Mouse (Mus musculus) right cerebral cortex, postnatal 14 days (tissue): ENCODE data around the gene Hspb1.

ENCODE experiments used
- DNase-seq: peaks from one replicate; pipeline ENCODE4 v3.0.0; 2022

Hspb1 gene

DNA sequence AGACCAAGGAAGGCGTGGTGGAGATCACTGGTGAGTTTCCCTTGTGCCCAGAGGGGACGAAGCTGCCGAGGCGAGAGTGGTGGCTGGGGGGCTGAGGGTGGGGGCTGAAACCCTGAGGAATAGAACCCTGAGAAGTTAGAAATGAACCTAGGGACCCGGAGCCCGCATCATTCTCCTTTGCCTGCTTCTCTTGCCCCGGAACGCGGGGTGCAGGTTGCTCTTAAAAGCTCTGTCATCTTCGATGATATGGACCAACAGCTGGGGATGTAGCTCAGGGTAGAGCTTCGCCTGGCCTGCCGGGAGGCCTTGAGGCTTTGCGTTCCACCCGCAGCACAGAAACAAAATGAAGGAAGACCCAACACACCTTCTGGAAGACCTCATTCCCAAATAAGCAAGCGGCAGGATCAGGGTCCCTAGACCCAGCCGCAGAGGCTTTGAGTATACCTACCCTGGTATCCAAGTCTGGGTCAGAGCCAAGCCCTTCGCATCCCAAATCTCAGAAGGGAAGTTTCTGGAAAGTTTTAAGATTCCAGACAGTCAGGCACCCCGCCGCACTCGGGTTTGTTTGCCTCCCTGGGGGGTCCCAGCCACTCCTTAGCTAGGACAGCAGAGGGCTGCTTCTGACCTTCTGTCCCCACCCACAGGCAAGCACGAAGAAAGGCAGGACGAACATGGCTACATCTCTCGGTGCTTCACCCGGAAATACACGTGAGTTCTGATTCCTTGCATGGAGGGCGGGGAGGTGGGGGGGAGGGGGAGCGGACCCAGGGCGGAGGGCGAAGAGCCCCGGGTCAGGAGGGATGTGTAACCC is 891 bp downstream of the Hspb1 start:
- no peak for DNase-seq

DNA sequence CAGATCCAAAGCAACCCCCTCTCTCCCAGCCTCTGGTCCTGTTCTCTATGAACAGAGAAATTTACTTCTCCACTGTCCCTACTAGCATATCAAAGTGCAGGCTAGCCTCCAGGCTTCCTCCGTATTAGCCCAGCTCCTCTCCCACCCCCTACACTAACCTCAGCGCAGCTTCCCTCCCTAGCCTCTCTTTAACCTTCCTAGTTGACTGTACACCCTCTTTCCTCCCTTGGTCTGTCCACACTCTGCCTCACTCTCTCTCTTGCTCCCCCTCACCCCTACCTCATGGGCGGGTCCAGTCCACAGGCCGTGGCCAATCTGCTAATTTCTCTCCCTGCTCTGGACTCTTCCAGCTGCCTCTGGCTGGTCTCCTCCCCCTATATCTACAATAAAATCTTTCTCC is 2.6 kb downstream of the Hspb1 start:
- no peak for DNase-seq

DNA sequence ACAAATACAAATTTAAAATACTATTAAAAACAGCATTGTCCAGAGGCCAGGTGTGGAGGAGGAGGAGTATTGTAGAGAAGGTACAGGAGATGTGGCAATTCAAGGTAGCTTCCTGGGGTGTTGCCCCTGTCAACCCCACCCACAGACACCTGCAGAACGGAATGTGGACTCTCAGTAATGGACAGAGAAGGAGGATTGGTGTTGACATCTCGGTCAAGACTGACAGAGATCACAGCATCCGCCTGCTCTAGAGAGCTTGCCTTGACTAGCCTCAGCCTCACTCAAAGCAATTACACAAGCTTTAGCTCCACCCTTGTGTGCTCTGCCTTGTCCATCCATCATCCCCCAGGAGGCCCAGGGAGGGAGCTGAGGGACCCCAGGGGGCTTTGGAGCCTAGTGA is 3.2 kb downstream of the Hspb1 start:
- no peak for DNase-seq

DNA sequence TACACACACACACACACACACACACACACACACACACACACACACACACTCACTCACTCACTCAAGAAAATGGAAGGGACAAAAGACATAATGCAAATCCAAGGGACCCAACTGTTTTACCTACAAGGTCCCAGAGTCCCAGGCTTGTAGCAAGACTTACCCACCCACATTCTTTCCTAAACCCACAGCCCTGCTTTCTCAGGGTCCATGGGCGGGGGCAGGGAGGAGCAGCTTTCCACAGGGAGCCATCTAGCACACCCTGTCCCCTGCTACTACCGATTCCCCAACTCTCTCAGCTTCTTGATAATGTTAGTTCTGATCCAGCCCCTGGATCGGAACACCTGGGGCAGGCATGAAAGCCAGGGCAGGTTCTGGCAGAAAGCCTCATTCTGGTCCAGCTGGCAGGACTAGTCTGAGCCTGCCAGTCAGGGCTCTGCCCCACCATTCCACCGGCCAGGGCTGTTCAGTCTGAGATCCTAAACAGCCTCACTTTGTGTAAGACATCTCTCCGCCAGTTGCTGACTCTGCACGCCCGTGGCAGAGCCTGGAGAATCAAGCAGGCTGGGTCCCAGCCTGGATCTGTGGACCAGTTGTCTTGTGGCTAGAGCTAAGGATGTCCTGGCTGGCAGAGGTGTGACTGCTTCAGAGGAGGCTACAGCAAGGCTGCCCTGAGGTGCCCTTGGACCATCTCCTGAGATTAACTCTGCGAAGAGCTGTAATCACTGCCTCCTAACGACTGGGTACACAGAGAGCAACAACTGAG is 5.1 kb downstream of the Hspb1 start:
- DNase-seq, result no peak

DNA sequence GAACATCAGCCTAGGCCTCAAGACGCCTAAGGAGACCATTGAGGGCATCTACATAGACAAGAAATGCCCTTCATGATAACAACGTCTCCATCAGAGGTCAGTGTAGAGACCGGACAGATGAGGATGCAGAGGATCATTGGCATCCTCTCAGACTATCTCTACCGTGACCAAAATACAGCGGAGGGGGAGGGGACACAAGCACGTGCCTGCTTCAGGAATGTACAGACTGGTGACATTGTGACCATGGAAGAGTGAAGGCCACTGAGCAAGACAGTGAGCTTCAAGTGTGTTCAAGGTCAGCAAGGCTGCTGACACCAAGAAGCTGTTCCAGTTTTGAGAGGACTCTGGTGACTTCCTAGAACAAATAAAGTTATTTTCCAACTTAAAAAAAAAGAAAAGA is 7.2 kb downstream of the Hspb1 start:
- no peak for DNase-seq

DNA sequence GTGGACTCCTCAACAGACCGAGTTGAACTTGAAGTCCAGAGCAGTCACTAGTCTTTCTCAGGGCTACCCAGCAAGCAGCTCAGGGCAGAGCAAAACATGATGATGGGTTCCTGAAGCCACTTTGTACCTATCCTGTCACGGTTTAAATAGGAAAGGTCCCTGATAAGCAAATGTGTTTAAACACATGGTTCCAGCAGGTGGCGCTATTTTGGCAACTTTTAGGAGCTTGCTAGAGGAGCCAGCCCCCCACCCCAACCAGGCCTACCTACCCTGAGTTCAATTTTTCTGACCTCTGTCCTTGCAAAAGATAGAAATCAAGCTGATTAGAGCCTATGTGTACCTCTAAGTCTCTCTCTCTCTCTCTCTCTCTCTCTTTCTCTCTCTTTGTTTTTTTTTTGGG is 10.3 kb downstream of the Hspb1 start:
- DNase-seq, result peak; percentile 64

DNA sequence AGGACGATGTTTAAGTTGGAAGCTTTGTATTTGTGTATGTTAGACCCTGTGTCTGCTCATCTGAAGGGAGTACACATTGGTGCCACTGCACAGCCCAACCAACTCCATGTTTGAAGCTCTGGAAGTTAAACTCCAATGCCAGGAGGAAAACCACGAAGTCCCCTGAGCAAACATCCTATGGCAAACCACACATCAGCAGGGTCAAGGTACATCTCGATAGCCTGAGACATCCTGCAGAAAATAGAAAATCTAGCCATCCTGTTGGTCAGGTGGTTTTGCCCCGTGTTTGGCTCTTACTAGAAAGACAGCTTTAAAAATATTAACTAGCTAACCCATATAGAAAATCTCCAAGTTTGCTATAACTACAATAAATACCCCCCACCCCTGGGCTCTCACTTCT is 11.3 kb downstream of the Hspb1 start:
- no peak for DNase-seq

DNA sequence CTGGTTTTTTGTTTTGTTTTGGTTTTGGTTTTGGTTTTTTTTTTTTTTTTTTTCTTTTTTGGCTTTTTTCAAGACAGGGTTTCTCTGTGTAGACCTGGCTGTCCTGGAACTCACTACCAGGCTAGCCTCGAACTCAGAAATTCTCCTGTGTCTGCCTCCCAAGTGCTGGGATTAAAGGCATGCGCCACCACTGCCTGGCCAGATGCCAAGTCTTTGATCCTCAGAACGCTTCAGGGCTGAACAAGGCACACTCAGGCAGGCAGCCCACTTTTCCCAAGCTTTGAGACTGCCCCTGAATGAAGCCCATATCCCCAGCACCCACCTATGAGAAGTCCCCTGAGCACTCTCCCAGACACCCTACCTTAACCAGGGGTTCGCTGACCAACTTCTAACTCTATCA is 12.1 kb downstream of the Hspb1 start:
- no peak for DNase-seq

DNA sequence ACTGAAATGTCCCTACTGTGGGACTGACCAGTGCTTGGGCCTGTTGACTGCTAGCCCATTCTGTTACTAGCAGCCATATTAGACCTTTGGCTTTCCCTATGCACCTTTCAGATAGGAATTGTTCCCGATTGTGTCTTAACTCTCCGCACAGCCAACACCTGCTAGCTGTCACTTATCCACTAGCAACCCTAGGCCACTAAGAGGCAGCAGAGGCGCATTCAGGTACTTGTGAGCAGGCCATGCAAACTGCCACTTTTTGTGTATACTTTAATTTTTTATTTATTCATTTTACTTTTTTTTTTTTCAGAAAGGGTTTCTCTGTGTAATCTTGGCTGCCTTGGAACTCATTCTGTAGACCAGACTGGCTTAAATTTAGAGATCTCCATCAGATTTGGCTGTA is 13.0 kb downstream of the Hspb1 start:
- DNase-seq, result no peak

DNA sequence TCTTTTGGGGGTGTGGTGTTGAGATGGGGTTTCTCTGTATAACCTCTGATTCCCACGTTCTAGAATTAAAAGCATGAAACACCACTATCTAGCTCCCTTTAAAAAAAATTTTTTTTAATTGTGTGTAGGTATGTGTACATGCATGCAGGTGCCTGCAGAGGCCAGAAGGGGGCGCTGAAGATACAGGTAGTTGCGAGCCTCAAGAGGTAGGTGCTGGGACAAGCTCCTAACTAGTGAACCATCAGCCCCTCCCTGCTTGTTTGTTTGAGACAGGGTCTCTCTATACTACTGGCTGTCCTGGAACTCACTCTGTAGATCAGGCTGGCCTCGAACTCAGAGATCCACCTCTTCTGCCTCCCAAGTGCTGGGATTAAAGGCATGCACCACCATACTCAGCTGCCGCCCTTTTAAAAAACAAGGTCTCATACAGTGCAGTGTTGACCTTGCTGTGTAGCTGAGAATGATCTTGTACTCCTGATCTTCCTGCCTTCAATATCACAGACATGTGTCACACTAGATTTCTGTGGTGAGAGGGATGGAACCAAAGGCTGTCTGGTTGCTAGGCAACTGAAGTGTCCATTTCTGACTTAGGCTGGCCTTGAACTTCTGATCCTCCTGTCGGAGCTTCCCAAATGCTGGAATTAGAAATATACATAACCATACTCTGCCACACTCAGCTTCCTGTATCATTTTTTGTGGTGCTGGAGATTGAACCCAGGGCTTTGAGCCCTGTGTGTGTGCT is 13.8 kb downstream of the Hspb1 start:
- DNase-seq, result no peak

DNA sequence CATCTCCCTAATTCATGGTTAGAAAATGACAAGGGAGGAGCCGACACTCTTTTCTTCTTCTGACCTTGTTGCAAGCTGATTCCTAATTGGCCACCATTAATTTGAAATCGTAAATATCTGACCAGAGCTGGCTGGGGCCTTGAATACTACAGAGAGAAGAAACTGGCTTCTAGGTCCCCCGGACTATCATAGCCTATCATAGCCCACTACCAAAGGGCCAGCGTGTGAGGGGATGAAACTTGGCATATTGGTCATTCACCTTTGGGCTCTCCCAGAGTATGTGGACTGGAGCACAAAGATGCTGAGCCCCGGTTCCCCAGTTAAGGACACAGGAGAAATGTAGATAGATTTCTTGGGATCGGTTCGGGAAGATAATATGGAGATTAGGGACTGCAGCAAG is 15.3 kb downstream of the Hspb1 start:
- DNase-seq, result no peak

DNA sequence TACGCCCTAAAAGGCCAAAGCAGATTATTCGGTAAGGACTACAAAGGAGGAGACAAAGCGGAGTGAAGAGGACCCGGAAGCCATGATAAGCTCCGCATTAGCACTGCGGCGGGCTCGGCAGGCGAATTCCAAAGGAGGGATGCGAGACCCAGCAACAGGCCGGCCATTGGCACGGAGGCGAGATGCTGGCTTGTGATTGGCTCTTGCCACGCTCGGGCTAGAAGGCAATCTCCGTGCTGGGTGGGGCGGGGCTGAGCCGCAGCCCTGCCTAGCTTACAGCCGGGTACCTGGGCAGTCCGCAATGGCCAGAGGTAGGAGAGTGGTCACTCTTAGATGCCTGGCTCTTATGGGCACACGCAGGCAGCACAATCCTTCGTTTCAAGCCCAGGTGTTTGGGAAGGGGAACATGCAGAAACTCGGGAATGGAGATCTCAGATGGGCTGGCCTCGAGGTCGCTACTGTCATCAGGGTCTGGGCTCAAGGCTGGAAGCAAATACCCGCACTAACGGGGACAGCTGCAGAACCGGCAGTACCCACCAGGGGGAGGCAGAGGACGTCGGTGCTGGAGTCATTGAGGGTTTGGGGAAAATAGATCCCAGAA is 15.9 kb downstream of the Hspb1 start:
- DNase-seq, result peak; percentile 90

DNA sequence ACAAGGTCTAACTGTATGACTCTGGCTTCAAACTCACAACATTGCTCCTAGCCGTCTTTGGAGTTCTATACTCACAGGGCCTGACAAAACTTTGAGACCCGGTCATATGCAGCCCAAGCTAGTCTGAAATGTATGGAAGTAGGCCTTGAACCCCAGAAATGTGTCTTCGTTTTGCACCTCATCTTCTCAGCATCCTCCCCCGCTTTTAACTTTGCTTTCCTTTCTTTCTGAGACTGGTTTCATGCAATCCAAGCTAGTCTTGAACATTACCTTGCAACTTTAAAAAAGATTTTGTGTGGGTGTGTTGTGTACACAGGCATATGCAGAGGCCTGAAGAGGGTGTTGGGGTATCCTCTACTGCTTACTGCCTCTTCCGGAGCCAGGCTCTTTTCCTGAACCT is 16.5 kb downstream of the Hspb1 start:
- DNase-seq, result no peak

DNA sequence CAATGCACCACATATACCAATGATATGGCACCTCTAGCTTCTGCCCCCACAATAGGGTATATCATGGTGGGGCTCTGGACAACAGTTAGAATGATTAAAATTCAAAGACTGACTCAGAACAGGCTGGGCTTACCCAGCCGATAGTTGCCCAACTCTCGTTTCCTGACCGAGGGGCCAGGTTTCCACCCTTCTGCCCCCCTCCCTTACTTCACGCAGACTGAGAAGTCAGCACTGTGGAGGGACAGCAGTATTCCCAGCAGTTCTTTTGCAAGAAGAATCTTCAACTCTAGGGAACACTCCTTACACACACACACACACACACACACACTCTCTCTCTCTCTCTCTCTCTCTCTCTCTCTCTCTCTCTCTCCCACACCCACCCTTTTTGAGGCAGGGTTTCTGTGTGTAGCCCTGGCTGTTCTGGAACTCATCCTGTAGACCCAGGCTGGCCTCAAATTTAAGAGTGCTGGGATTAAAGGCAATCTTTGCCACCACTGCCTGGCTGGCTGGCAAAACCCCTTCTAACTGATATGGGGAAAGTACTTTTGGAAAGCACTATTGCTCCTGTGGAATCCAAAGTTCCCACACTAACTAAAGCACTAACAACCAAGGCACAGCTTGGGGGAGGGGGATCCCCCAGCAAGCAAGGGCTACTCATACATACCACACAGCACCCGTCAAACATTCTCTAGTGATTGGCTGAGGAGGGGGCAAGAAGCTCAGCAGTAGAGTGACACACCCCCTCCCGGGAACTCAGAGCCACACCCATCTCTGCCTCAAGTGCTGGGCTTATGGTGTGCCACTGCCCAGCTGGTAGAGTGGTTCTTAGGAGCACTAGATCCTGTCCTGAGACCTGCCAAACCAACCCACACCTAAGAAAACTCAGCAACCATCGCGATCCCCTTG is 17.9 kb downstream of the Hspb1 start:
- no peak for DNase-seq

DNA sequence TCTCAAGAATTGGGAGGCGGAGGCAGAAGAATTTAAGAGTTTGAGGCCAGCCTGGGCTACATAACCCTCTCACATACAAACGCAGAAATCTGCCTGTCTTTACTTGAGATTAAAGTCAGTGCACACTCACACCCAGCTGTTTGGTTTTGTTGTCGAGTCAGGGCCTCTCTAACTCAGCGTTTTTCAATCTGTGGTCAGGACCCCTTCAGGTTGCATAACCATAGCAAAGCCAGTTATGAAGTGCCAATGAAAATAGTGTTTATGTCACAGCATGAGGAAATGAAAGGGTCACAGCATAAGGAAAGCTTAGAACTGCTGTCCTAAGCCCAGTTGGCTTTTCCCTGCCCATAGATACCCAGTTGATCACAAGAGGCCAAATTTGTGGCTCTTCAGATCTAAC is 19.1 kb downstream of the Hspb1 start:
- no peak for DNase-seq

DNA sequence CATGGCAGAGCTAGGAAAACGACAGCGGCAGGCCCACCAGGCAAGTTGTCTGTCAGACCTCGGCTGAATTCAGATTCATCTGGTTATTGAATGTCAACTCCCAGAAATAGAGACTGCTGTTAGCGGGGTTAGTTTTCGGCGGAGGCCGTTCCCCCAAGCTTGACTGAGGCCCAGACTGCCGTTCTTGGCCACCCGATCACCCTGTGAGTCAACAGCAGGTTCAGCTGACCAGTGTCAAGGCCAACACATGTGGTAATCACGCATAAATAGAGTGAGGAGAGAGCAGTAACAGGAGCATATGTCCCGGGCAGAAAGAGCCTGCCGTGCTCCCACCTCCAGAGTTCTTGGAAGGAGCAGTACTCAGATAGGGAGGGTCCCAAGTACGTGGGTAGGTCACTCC is 19.5 kb downstream of the Hspb1 start:
- no peak for DNase-seq

DNA sequence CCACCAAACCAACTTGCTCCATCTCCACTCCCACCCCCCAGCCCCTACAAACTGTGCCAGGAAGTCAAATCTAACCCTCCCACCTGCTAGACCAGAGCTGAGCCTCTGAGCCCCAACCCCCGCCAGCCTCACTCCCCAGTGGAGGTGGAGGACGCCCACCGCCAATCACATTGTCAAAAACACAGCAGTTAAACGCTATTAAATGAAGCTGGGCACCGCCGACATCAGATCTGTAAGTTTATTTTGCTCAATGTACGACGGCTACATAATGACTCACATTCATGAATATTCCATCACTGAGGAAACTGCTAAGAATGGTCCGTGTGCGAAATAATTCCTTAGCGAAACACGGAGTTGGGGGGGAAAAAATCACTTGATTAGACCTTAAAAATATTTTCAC is 20.5 kb downstream of the Hspb1 start:
- no peak for DNase-seq

DNA sequence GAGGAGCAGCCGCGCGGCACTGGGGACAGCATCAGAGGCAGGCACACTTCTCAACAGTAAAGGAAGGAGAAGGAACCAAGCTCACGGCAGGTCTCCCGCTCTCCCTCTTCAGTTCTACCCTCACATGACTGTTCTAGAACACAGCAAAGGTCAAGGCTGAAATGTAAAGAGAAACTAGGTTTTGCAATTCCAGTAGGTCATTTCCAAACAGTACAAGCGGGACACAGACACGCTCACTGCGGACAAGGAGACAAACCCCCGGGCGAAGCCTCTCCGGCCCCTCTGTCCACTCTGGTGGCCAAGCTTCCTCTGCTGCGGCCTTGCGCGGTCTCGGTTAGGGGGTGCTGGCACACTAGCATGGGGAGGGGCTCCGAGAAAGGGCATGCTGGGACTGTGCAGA is 21.3 kb downstream of the Hspb1 start:
- DNase-seq, result no peak

DNA sequence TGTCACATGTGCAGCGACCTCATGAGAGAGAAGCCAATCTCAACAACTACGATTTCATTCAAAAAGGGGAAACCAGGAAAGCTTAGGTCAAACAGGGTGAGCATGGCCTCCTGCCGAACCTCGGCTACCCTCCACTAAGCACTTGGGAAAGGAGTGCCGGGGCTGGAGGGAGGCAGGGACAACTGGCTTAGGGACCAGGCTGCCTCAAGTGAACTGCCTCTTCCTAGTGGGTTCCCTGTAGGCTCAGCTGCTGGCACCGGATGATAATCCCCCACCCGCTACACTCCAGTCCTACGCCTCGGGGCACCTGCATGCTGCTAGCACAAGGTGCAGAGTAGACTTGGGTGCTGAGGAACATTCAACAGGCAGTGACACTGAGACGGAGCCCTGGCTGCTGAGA is 21.9 kb downstream of the Hspb1 start:
- DNase-seq, result no peak

DNA sequence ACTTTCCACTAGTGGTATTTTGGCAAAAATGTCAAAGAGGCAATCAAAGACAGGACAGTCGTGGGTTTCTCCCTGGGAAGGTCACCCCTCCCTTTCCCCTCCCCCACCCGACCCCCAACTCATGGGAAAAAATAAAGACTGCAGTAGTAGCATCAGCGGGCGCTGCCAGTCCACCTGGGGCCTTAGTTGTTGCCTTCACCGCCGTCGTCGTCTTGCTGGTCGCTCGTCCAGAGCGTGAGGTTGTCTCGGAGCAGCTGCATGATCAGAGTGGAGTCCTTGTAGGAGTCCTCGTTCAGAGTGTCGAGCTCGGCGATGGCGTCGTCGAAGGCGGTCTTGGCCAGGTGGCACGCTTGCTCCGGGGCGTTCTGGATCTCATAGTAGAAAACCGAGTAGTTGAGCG is 23.1 kb downstream of the Hspb1 start:
- no peak for DNase-seq

DNA sequence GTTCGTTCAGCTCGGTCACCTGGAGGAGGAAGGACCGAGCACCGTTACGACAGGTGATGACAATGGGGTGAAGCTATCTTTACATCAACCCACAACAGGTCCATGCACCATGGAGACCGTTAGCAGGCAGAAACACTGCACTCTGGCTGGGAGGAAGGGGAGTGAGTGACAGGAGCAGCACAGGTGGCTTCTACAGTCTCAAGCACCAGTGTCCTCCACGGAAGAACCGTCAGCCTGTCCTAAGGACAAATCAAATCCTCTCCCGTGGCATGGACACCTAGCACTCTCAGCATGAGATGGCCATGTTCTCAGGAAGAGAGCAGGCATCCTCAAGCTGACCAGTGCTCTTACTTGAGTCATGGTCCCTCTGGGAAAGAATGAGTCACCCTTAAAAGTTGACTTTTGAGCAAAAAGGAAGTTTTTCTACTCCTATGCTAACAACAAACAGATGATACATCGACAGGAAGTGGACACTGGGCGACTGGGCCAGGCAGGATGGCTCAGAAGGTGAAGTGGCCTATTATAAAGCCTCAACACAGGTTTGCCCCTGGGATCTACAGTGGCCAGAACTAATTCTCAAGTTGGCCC is 24.0 kb downstream of the Hspb1 start:
- no peak for DNase-seq

DNA sequence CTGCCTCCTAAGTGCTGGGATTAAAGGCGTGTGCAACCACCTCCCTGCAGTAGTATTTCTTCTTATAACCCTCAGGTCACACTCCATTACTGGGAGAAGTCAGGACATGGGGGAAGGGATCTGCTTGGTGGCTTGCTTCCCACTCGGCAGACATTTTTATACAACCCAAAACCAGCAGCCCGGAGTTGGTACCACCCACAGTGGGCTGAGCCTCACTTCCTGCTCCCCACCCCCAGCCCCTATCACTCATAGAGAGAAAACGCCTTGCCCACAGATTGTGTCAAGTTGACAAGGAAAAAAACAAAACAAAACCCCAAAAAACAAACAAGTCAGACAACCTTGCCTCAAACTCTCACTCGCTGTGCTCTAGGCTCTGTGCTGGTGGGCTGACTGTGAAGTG is 25.5 kb downstream of the Hspb1 start:
- DNase-seq, result no peak
